Mouse (Mus musculus): ENCODE data around the gene Mapkbp1.

Mapkbp1 gene

DNA sequence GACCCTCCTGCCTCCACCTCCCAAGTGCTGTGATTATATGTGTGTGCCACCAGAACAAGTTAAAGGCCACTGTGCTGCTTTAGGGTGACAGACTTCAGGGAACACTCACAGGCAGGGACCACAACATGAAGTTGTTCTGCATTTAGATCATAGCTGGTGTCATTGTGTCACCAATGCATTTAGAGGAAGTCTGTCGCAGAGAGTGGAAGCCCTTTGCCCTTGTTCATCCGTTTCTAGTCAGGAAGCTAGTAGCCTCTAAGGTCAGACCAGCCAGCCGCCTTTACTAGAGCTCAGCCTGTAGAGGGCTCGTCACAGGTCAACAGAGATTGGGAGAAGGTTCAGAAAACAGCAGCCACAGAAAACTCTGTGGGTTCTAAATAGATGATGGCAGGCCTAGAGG, 36.2 kb downstream of the Mapkbp1 start:
- no peak for DNase-seq (ENCODE audit: low spot score in 2 of 2)

DNA sequence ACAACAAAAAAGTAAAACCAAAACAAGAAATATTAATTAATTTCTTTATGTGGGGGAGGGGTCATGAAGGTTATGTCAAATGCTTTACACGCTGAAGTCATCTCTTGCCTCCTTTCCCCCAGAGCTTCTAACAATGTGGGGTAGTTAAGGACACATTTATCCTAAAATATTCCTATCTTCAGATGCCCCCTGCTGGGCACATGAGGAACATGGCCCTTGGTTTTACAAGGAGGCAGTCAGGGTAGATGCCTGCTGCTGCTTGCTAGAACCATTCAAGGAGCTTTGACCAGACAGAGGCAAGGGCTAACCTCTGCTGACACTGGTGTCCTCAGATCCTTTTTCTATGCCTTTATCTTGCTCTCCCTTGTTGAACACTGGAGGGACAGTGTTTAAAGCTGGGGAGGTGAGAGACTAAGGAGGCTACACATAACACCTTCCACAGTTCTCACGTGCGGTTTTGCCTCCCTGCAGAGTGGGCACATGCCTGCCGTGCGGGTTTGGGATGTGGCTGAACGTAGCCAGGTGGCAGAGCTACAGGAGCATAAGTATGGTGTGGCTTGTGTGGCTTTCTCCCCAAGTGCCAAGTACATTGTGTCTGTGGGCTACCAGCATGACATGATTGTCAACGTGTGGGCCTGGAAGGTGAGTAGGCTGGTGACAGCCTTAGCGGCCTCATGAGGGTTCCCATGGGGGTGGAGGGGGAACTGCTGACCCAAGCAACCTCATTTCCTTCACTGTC, 39.1 kb downstream of the Mapkbp1 start:
- DNase-seq (ENCODE audit: low spot score in 2 of 2) = peak in 1 of 2 experiments; percentile 62

DNA sequence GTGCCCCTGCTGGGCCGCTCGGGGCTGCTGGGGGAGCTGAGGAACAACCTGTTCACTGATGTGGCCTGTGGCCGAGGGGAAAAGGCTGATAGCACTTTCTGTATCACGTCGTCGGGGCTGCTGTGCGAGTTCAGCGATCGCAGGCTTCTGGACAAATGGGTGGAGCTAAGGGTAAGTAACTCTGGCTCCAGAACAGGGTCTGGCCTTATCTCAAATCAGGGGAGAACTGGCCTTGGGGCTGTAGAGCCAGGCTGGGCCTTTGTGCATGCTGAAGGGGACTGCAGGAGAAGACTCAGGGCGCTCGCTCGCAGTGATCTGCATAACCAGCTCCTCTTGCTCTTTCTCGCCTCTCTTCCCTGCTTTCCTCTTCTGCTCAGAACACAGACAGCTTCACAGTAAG, 40.4 kb downstream of the Mapkbp1 start:
- DNase-seq (ENCODE audit: low spot score in 2 of 2) = no peak

DNA sequence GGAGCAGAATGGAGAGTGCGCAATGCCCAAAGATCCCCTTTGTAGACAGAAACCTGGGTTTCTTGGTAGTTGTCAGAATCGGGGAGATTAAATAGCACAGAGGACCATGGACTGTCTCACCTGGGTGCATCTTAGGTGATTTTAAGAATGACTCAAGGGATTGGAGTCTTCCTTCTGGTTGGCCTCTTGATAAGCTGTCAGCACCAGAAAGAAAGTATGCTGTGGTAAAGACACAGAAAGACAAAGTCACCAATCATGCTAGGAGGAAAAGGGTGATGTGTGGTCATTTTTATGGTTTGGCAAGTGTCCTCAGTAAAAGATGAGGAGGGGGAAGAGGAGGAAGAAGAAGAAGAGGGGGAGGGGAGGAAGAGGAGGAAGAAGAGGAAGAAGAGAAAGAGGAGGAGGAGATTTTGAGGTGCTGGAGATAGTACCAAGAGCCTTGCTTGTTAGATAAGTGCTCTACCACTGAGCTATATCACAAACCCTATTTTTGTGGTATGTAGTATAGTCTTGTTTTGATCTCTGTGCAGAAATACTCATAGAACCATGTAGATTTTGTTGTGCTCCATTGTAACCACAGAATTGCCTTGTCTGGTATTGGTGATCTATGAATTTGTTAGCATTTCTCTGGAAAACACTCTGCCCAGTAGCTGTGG, 41.5 kb downstream of the Mapkbp1 start:
- DNase-seq (ENCODE audit: low spot score in 2 of 2) = no peak

DNA sequence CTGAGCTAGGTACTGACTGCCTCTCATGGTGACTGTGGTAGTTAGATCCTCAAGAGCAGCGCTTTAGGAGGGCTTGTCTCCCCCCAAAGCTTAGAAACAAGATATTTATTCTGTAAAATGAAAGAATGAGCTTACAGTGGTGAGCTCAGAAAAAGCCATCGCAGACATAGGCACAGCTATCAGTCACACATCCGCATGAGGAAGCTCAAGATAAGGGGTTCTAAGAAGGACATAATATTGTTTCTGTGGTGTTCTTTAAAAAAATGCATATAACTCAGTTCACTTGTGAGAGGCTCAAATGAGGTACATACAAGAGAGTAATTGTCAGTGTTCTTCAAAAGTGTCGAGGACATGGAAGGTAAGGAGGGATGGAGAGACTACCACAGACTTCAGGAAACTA, 43.4 kb downstream of the Mapkbp1 start:
- DNase-seq (ENCODE audit: low spot score in 2 of 2) = no peak

DNA sequence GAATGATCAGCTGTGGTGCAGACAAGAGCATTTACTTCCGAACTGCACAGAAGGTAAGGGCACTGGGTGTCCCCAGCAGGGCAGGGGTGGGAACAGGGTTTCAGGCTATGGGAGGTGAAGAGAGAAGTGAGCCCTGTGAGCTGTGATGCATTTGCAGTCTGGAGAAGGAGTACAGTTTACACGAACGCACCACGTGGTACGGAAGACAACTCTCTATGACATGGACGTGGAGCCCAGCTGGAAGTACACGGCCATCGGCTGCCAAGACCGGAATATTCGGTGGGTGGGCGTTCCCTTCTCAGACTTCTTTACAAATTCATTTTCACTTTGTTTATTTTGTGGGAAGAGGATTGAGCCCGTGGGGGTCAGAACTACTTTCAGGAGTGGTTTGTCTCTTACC, 45.1 kb downstream of the Mapkbp1 start:
- DNase-seq (ENCODE audit: low spot score in 2 of 2) = no peak

DNA sequence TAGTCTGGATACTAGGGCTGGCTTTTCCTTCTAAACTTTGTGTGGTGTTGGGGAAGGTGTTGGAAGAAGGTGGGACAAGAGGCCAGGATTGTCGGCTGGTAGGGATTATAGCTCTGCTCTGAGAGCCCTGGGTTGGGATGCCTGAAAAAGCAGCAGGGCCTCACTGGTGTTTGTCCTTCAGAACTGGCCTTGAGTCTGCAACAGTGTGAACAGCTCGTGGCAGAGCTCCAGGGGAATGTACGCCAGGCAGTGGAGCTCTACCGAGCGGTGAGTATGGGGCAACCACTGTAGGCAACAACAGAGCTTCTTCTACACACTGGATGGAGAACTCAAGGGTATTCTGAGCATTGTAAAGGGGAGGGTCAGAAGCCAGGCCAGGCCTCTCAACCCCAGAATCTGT, 51.8 kb downstream of the Mapkbp1 start:
- DNase-seq (ENCODE audit: low spot score in 2 of 2) = no peak

DNA sequence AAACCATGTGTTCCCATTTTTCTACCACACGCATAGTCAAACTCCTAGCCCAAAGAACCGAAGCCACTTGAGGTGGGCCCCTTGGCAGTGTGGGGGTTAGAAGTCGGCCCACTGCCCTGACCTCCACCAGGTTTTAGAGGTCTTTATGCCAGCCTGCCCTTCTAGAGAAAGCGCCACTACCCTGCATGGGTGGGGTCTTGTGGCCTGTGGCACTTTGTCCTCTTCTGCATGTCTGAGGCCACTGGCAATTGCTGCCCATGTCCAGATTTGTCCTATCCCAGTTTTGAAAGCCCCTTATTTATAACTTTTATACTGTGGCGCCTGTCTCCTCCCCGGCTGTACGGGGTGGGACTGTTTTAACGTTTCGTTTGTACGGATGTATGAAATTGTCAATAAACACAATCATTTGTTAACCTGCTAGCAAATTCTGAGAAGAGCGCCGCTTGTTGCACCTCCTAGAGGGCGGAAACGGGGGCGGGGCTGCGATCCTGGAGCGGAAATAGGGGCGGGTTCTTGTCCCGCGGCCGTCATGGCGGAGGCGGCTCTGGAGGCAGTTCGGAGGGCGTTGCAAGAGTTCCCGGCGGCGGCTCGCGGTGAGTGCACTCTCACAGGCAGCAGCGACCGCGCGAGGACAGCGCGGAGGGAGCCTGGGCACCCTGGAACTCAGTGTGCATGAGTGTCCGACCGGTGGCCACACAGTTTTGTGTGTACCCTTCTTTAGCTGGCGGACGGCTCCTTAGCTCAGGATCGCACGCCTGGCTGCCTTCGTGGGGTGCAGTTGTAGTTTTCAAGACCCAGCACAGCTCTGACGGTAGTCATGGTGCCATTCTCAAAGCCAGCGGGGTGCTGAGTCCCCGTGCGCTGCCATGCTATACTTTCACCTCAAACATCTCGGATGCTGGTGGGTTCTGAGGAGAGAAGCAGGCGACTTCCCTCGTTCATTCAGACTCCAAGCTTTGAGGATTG, 54.8 kb downstream of the Mapkbp1 start, which contains the start of the genes Jmjd7 and Gm28042:
Gene Jmjd7 (plus strand): TSS at position 500 of the 966 bp plus-strand sequence.
Gene Gm28042 (plus strand): TSS at position 510 of the 966 bp plus-strand sequence.
- peak; percentile 75 to 85 for DNase-seq (ENCODE audit: low spot score in 2 of 2)

DNA sequence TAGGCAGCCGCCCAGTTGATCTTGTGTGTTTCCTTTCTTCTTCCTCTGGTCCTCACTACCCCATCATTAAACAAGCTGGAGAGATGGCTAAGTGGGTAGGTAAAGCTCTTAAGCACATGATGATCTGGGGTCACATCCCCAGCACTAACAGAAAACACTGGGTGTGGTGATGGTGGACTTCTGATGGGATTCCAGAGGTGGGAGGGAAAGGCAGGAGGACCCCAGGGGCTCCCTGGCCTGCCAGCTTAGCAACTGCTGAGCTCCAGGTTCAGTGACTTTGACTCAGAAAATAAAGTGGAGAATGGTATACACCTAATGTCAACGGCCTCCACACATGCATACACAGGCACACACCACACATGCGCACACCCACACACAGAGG, 55.4 kb downstream of the Mapkbp1 start:
- DNase-seq (ENCODE audit: low spot score in 2 of 2) = no peak

DNA sequence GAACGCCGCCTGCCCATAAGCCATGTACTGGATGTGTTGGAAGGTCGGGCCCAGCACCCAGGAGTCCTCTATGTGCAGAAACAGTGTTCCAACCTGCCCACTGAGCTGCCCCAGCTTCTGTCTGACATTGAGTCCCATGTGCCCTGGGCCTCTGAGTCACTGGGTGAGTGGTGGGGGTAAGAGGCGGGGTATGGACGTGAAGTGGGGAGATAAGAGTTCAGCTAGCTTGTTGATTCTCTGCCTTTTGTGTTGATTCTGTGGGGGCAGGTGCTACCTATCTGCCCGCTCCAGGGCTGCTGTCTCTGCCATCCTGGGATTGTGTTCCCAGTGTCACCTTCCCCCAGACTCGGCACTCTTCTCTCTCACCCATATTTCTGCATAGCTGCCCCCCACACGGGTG, 57.9 kb downstream of the Mapkbp1 start:
- DNase-seq (ENCODE audit: low spot score in 2 of 2) = no peak

DNA sequence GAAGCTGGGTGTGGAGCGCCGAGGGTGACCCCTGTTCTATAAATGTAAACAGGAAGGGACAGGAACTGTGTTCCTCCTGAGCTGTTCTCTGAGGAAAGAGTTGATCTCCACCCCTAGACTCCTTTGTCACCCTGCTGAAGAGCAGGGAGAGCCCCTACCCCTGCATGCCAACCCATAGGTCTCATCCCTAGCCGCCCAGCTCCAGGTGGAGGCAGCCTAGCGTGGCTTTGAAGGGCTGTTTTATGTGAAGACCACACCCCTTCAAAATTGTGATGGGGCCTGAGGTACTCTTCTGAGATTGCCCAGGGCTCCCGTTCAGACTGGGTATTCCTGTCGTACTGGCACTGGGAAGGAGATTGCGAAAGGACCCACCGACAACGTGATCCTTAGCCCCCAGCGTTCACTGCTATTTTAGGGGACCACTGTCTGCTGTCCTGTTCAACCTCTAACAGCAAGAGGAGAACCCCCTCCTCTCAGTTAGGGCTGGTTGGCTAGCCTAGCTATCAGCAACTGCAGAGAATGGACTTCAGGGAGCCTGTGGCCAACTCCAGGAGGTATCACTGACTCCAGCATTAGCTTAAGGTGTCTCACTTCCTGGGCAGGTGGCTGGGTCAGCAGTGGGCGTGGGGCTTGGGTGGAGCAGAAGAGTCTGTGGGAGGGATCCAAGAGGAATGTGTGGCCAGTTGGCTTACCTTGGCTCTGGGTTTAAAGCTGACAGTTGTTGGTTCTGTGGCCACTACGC, 60.4 kb downstream of the Mapkbp1 start, which contains the start of gene Pla2g4b:
Gene Pla2g4b (plus strand): TSS at position 692 of the 742 bp plus-strand sequence.
- no peak for DNase-seq (ENCODE audit: low spot score in 2 of 2)

DNA sequence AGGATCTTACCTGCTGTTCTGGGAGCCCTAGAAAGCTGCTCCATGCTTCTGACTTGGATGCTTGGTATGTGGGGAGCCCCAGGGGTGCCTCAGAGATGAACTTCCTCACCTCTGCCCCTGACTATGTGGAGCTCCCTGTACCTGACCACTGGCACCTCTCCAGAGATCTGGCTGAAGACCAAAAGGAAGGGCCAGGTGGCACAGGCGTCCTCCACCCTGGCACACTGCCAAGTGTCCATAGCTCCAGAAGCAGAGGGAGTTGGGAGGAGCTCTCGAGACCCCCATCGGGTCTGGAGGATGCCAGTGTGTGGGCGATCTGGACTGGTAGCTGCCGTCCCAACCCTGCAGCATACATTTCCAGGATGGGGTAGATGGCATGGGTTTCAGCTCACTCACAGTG, 61.2 kb downstream of the Mapkbp1 start:
- DNase-seq (ENCODE audit: low spot score in 2 of 2) = no peak

DNA sequence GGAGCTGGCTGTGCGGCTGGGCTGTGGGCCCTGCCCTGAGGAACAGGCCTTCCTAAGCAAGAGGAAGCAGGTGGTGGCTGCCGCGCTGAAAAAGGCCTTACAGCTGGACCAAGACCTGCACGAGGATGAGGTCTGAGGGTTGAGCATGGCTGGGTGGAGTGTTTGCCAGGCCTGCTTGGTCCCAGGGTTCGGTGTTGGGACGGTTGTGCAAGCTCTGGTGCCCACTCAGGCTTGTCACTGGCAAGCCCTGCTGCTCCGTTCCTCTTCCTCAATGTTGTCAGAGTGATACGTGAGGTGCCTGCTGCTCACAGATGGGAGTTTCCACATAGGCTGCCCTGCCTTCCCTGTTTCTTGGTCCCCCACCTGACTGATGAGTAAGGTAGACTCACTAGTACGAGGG, 65.2 kb downstream of the Mapkbp1 start:
- no peak for DNase-seq (ENCODE audit: low spot score in 2 of 2)

DNA sequence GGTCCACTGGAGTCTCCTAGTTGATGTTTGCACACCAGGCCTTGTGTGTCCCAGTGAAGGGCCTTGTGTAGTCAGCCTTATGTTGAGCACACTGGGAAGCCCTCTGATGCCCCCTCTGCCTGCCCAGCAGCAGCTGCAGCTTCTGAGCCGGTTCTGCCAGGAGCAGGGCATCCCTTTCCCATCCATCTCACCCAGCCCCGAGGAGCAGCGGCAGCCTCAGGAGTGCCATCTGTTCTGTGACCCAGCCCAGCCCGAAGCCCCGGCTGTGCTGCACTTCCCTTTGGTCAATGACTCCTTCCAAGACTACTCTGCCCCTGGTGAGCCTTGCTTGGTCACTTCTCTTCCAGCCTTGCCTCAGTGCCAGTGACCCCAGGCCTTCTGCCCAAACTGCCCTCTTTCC, 68.5 kb downstream of the Mapkbp1 start:
- DNase-seq (ENCODE audit: low spot score in 2 of 2) = no peak

DNA sequence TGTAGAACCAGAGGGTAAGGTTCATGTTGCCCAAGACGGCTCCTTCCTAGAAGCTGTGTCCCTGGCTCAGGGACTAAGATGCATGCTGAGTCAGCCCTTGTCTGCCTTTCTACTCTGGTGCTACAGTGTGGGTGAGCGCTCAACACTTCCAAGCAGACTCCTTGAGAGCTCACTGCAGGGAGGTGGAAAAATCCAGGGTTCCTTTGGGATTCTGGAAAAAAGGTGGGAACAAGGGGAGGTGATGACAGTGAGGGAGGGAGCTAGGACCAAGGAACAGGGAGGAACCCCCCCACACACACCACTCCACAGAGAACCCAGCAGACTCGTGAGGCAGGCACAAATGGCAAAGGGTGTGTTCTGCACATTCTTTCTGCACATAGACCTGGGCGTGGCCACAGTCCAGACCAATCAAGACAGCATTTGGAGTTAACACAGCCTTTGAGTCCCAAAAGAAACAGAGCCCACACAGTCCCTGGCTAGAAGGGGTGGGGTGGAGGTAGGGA, 71.7 kb downstream of the Mapkbp1 start:
- no peak for DNase-seq (ENCODE audit: low spot score in 2 of 2)

DNA sequence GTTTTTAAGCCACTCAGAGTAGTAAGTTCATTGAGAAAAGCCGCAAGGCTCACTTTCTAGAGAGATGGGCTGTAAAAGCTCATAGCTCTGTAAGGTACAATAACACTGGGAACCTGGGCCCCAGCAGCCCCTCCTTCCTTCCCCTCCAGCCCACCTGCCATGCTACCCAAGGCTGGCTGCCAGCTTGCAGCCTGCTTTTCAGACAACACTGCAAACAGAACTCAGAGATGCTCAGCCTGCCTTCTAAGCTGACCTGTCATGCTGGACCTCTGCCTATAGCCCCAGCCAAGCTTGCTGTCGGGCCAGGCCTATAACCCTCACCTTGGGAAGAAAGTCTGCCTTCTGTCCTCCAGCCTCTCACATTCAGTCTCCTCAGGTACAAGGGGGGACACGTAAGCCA, 72.2 kb downstream of the Mapkbp1 start:
- DNase-seq (ENCODE audit: low spot score in 2 of 2) = no peak

DNA sequence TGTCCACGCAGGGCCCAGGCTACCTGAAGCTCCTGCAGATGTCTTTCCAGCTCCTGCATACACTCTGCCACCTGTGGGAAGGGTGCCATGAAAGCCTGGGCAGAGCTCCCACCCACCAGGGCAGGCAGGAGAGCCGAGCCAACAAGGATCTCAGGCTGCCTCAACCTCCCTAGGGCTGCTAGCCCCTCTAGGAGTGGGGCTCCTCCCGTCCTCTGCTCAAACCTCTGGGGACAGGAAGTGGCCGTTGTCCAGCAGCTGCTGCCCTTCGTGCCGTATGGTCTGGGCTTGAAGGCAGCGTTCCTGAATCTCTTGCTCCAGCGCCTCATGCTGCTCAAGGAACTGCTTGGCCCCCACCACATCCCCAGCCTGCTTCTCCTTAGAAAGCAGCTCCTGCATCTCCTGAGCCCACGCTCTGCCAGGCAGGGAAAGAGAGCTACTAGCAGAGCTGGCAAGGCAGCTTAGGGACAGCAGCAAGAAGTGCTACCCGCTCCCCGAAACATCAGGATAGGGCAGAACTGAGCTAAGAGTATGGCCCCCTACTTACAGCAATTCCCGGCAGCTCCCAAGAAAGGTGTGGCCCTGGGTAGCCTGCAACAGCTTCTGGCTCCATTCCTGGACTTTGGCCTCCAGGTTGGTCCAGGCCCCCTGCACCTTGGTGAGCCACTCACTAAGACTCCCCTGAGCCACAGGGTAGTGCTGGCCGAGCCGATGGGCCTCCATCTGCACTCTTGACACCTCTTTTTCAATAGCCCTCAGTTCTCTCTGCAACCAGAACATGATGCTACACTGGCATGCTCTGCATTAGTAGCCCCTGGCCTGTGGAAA, 74.2 kb downstream of the Mapkbp1 start:
- peak in 1 of 2 experiments; percentile 22 for DNase-seq (ENCODE audit: low spot score in 2 of 2)

DNA sequence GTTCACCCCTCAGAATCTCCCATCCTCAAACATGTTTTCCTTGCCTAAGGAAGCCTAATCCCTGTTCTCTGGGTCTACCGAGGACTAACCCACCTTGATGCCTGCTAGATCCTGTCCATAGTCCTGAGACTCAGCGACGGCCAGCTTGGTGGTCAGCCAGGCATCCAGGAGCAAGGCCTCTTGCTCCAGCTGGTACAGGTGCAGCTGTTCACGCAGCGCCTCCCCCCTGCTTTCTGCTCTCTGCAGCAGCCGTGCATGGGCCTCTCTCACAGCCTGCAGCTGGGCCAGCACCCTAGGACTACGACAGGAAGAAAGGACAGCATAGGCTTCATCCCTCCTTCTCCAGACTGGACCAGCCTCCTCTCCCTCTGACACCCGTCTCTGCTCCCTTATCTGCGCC, 75.7 kb downstream of the Mapkbp1 start:
- no peak for DNase-seq (ENCODE audit: low spot score in 2 of 2)

DNA sequence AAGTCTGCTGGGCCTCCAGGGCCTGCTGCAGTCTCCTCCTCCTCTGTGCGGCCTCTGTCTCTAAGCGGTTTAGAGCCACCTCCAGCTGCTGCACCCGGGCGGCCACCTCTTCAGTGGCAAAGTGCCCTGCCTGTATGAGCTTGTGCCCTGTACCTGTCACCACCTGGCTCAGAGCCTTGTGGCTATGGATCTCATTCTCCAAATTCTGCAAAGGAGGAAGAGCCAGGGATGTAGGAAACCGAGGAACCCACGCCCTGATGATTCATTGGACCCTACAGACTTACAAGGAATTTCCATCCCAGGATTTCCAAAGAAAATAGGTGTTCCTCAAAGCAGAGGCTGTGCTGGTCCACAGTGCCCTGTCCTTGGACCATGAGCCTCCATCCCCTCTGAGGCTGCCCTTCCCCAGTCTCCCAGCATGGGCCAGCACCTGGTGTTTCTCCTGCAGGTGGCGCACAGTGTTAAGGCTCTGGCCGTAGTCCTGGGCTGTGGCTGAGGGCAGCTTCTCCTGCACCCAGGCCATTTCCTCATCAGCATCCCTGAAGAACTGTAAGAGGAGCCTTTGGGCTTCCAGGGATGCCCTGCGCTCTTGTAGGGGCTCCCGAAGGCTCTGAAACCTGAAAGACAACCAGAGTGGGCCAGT, 77.3 kb downstream of the Mapkbp1 start:
- no peak for DNase-seq (ENCODE audit: low spot score in 2 of 2)

DNA sequence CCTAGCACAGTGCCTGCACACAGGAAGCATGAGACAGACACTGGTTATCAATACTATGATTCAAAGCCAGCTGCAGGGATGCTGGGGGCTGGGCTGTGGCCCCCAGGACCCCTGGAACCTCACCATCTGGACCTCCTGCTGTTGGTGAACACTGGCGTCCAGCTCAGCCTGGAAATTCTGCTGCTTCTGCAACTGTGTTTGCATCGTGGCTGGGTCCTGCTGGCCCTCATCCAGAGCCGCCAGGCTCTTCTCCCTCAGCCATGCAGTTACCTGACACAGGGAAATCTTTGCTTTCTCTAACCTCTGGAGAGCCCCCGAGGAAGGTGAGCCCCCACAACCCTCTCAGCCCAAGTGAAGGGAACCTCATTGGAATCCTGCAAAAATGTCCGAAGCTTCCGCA, 78.9 kb downstream of the Mapkbp1 start:
- no peak for DNase-seq (ENCODE audit: low spot score in 2 of 2)

All from frontal cortex, postnatal 14 days (tissue).